Mouse (Mus musculus): ENCODE data around the gene Romo1. TPM values are rescaled to one million over a fixed set of nuclear protein-coding genes. Genes with fewer than 3 reads are reported as not detected.

Gene Romo1
- polyA plus RNA-seq, 1 experiment from 2014 or later: 192 TPM

Other genes with a start within 250 kb of the Romo1 start
- gene Uqcc1, start 213.7 kb upstream of the Romo1 start, polyA plus RNA-seq (2015; fragmentation: Nextera tagmentation; extraction: Ambion mirVana): 32.1 and 33.5 TPM in 2 replicates
- not detected in 2 replicates for gene Gm15557, start 203.3 kb upstream of the Romo1 start, polyA plus RNA-seq (2015; fragmentation: Nextera tagmentation; extraction: Ambion mirVana)
- not detected in 2 replicates for gene Gdf5, start 198.7 kb upstream of the Romo1 start, polyA plus RNA-seq (2015; fragmentation: Nextera tagmentation; extraction: Ambion mirVana)
- gene Cep250, start 187.6 kb upstream of the Romo1 start, polyA plus RNA-seq (2015; fragmentation: Nextera tagmentation; extraction: Ambion mirVana): 8.2 and 9.7 TPM in 2 replicates
- gene 6430550D23Rik, start 136.1 kb upstream of the Romo1 start, polyA plus RNA-seq (2015; fragmentation: Nextera tagmentation; extraction: Ambion mirVana): 0.78 and 0.90 TPM in 2 replicates
- gene Ergic3, start 136.0 kb upstream of the Romo1 start, polyA plus RNA-seq (2015; fragmentation: Nextera tagmentation; extraction: Ambion mirVana): 103 and 122 TPM in 2 replicates
- gene Fer1l4, start 91.1 kb upstream of the Romo1 start, polyA plus RNA-seq (2015; fragmentation: Nextera tagmentation; extraction: Ambion mirVana): not detected in 2 replicates
- 0.62 and 1.1 TPM in 2 replicates for gene Spag4, start 78.9 kb upstream of the Romo1 start, polyA plus RNA-seq (2015; fragmentation: Nextera tagmentation; extraction: Ambion mirVana)
- gene Cpne1, start 32.1 kb upstream of the Romo1 start, polyA plus RNA-seq (2015; fragmentation: Nextera tagmentation; extraction: Ambion mirVana): 20.8 and 22.6 TPM in 2 replicates
- gene Rbm12, start 32.1 kb upstream of the Romo1 start, polyA plus RNA-seq (2015; fragmentation: Nextera tagmentation; extraction: Ambion mirVana): 7.4 and 9.7 TPM in 2 replicates
- 3.9 and 4.0 TPM in 2 replicates for gene Gm28036, start 16.9 kb upstream of the Romo1 start, polyA plus RNA-seq (2015; fragmentation: Nextera tagmentation; extraction: Ambion mirVana)
- gene Nfs1, start 147 bp downstream of the Romo1 start, polyA plus RNA-seq (2015; fragmentation: Nextera tagmentation; extraction: Ambion mirVana): 50.7 and 52.3 TPM in 2 replicates
- gene Rbm39, start 36.2 kb downstream of the Romo1 start, polyA plus RNA-seq (2015; fragmentation: Nextera tagmentation; extraction: Ambion mirVana): 207 and 223 TPM in 2 replicates
- gene Phf20, start 52.4 kb downstream of the Romo1 start, polyA plus RNA-seq (2015; fragmentation: Nextera tagmentation; extraction: Ambion mirVana): 10.8 and 14.7 TPM in 2 replicates
- 1.9 and 2.0 TPM in 2 replicates for gene Cnbd2, start 168.3 kb downstream of the Romo1 start, polyA plus RNA-seq (2015; fragmentation: Nextera tagmentation; extraction: Ambion mirVana)
- 26.3 and 28.5 TPM in 2 replicates for gene Scand1, start 168.7 kb downstream of the Romo1 start, polyA plus RNA-seq (2015; fragmentation: Nextera tagmentation; extraction: Ambion mirVana)

Data from liver, embryonic 15.5 days (tissue).